Mouse (Mus musculus) brown adipose tissue, adult 24 weeks (tissue): ENCODE results near the gene Tmem86b. TPM values are rescaled to one million over a fixed set of nuclear protein-coding genes. Genes with fewer than 3 reads are reported as not detected.
"Not testable (repeated sequence)": the region's sequence is repeated elsewhere in the genome, so short reads cannot be mapped to it uniquely, and the experiment has no call there.

ENCODE experiments used
- H3K27ac ChIP-seq: fragments of 200-500 bp; replicated peaks from 2 replicates; pipeline ENCODE4 v1.5.1; 2012; ENCODE audit warnings: low read depth, mild to moderate bottlenecking, low read length
- H3K4me1 ChIP-seq: fragments of 200-500 bp; 2 replicates; pipeline ENCODE4 v1.6.1; 2012; ENCODE audit warnings: low read length, mixed read lengths; ENCODE audit not compliant: control insufficient read depth, insufficient read depth, insufficient read length
- H3K4me3 ChIP-seq: fragments of 200-500 bp; 2 replicates; pipeline ENCODE4 v1.5.1; 2012; ENCODE audit warnings: low read depth, mild to moderate bottlenecking, low read length, moderate library complexity; ENCODE audit not compliant: insufficient read depth
- polyA plus RNA-seq: library from polyadenylated mRNA; stranded (reverse); fragments of >200 nt; gene quantifications from 2 replicates; pipeline ENCODE4 v1.2.4, GENCODE M21; 2012; ENCODE audit not compliant: missing spikeins, insufficient read depth, insufficient read length

Tmem86b gene
- polyA plus RNA-seq, 1 experiment: 2.2 TPM

DNA sequence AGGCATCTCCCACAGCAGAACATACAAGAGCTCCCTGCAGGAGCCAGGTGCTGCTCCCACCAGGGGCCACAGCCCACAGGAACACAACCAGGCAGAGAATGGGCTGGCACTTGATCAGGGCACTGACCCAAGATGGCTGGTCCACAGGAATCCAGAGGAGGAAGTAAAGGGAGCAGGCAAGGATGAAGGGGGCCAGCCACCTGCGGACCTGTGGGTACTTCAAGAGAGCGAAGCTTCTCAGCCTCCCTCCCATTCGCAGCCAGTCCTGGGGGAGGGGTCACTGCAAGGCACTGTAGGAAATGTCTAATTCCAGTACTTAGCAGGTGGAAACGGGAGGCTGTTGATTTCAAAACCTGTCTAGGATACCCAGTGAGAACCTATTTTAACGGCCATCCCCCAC, 1.6 kb downstream of the Tmem86b start:
- no peak overlapping the region for H3K27ac ChIP-seq

GRCm38 (mm10) chr7:4625928-4626327, 5.3 kb downstream of the Tmem86b start:
- Histone ChIP-seq H3K4me1 (no peaks in the 10 kb centered on the region), H3K27ac (no peak overlapping the region), H3K4me3 (no peak overlapping the region)

More for the DNA sequence above, 1.6 kb downstream of the Tmem86b start:
- H3K4me3 ChIP-seq: no peak overlapping the region
- H3K4me1 ChIP-seq: no peaks in the 10 kb centered on the region

GRCm38 (mm10) chr7:4624343-4624742, 6.9 kb downstream of the Tmem86b start:
- Histone ChIP-seq H3K4me3 (no peak overlapping the region), H3K4me1 (no peaks in the 10 kb centered on the region), H3K27ac (no peak overlapping the region)

- Histone ChIP-seq H3K4me1 (no peaks in the 10 kb centered on the region), H3K27ac (no peak overlapping the region), H3K4me3 (no peak overlapping the region)
Observed at GRCm38 (mm10) chr7:4623544-4624189, 7.6 kb downstream of the Tmem86b start.

- Histone ChIP-seq H3K4me3 (no peak overlapping the region), H3K4me1 (no peaks in the 10 kb centered on the region), H3K27ac (no peak overlapping the region)
Observed at GRCm38 (mm10) chr7:4619979-4620378, 11.2 kb downstream of the Tmem86b start.

GRCm38 (mm10) chr7:4613740-4614403, 17.4 kb downstream of the Tmem86b start:
- H3K4me3 ChIP-seq: no peak overlapping the region
- no peaks in the 10 kb centered on the region for H3K4me1 ChIP-seq
- H3K27ac ChIP-seq: no peak overlapping the region

- Histone ChIP-seq H3K27ac (no peak overlapping the region), H3K4me3 (no peak overlapping the region), H3K4me1 (no peaks in the 10 kb centered on the region)
Observed at GRCm38 (mm10) chr7:4612956-4613355, 18.3 kb downstream of the Tmem86b start.

DNA sequence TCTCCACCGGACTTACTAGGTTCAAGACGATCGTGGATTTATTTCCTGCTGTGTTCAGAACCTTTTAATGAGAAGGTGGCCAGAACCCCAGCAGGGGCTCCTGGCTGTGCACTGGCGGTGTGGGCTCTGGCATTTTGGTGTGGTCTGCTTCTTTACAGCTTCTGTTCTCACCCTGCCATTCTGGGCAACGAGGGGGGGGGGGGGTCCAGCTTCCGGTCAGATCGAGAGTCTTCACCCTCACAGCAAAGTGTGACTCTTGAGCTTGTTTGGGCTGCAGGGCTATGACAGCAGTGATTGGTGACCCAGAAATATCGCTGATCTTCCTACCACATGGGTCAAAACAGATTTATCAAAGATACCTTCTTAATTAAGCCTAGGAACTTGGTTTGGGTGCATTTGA, 18.8 kb downstream of the Tmem86b start:
- no peaks in the 10 kb centered on the region for H3K4me1 ChIP-seq
- no peak overlapping the region for H3K27ac ChIP-seq

GRCm38 (mm10) chr7:4611921-4612341, 19.3 kb downstream of the Tmem86b start:
- H3K27ac ChIP-seq: no peak overlapping the region
- H3K4me3 ChIP-seq: no peak overlapping the region
- no peaks in the 10 kb centered on the region for H3K4me1 ChIP-seq

More for the DNA sequence above, 18.8 kb downstream of the Tmem86b start:
- H3K4me3 ChIP-seq: no peak overlapping the region

- H3K4me1 ChIP-seq: no peaks in the 10 kb centered on the region
- H3K27ac ChIP-seq: no peak overlapping the region
- no peak overlapping the region for H3K4me3 ChIP-seq
Observed at GRCm38 (mm10) chr7:4611511-4611910, 19.7 kb downstream of the Tmem86b start.

DNA sequence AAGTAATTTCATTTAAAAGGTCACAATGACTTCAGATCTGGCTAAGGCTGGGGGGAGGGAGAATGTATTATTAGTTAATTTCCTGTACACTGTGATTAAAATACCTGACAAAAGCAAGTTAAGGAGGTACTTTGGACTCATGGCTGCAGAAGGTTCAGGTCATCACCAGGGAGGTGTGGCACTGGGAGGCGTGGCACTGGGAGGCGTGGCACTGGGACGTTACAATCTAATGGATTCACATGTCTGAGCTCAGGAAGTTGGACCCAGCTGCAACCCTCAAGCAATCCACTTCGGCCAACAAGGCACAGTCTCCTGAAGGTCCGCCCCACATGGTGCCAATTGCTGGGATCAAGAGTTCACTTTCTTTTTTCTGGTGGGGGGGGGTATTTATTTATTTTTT, 23.2 kb downstream of the Tmem86b start:
- Histone ChIP-seq H3K4me3 (no peak overlapping the region), H3K4me1 (no peaks in the 10 kb centered on the region), H3K27ac (no peak overlapping the region)

GRCm38 (mm10) chr7:4603873-4604272, 27.3 kb downstream of the Tmem86b start, which contains the start of gene Ptprh:
Gene Ptprh (minus strand): TSS chr7:4604041.
- Histone ChIP-seq H3K27ac (no peak within 1 kb of the TSS), H3K4me1 (no peaks in the 10 kb centered on the region), H3K4me3 (no peak within 1 kb of the TSS)

GRCm38 (mm10) chr7:4602969-4603368, 28.3 kb downstream of the Tmem86b start:
- H3K27ac ChIP-seq: no peak overlapping the region
- H3K4me3 ChIP-seq: no peak overlapping the region
- H3K4me1 ChIP-seq: no peaks in the 10 kb centered on the region

GRCm38 (mm10) chr7:4597046-4597445, 34.2 kb downstream of the Tmem86b start:
- not testable (repeated sequence) for H3K4me3 ChIP-seq, H3K27ac ChIP-seq, H3K4me1 ChIP-seq

DNA sequence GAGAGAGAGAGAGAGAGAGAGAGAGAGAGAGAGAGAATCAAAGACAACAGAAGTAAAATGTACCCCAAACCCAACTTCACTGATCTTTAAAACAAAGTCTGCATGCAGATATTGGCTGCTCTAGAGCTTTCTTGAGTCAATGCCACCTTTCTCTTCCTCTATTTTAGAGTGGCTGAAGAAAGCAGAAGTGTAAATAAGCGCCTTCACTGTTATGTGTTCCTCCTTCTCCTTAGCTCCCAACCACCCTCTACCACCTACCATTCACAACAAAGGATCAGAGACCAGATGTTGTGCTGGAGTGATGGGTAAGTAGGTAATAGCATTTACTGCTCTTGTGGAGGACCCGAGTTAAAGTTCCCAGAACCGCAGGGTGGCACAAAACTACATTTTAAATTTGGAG, 49.7 kb downstream of the Tmem86b start:
- not testable (repeated sequence) for H3K27ac ChIP-seq, H3K4me1 ChIP-seq, H3K4me3 ChIP-seq
